Mouse (Mus musculus): ENCODE measurements around the gene Esd. TPM values are rescaled to one million over a fixed set of nuclear protein-coding genes. Genes with fewer than 3 reads are reported as not detected.

The Esd gene
- total RNA-seq, 2 experiments from 2014 or later: 79.2 to 96.8 TPM

- intact Hi-C loops (cut with DNase I): no loop called here
- no peak for DNase-seq (ENCODE audit: low spot score in 2 of 2)
Observed at GRCm38 (mm10) chr14:74788766-74789165, 56.7 kb downstream of the Esd start.

GRCm38 (mm10) chr14:74790535-74790934, 58.4 kb downstream of the Esd start:
- intact Hi-C loops (cut with DNase I): no loop called here

DNA sequence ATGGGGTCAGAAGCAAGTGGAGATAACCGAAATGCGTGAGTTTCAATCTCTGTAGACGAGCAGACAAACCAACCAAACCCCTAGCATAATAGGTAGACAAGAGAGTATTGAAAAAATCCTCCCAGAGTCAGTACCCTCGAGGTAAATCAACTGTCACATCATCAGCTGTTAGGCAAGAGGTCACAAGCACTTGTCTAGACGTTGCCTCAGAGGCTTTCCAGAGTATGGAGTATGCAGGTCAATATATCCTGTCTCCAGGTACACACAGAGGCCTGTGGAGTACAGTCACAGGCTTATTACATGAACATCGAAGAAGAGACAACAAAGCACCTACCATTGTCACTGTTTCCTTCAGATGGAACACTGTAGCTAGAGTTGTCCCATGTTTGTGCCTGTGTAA, 60.7 kb downstream of the Esd start:
- no peak for DNase-seq (ENCODE audit: low spot score in 2 of 2)
- intact Hi-C loops (cut with DNase I): no loop called here

More at GRCm38 (mm10) chr14:74790535-74790934, 58.4 kb downstream of the Esd start:
- no peak for DNase-seq (ENCODE audit: low spot score in 2 of 2)

DNA sequence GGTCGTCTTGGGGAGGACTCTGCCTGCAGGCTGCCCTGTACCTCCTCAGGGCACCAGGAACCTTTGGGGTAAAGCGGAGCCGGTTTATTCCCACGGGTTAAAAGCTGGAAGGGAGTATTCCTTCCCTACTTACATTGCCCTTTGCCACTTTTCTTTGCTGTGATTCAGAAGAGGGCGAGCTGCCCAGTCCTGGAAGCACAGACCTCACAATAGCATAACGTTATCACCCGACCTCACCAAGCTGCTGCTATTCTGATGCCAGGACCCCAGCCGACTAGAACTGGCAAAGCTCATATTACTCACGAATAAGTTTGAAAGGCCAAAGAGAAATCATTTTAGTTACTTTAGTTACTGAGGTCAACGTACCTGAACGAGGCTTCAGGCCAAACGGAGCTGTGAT, 62.8 kb downstream of the Esd start:
- intact Hi-C loops (cut with DNase I): no loop called here
- no peak for DNase-seq (ENCODE audit: low spot score in 2 of 2)

- no peak for DNase-seq (ENCODE audit: low spot score in 2 of 2)
- intact Hi-C loops (cut with DNase I): no loop called here
Observed at GRCm38 (mm10) chr14:74797386-74798062, 65.4 kb downstream of the Esd start.

DNA sequence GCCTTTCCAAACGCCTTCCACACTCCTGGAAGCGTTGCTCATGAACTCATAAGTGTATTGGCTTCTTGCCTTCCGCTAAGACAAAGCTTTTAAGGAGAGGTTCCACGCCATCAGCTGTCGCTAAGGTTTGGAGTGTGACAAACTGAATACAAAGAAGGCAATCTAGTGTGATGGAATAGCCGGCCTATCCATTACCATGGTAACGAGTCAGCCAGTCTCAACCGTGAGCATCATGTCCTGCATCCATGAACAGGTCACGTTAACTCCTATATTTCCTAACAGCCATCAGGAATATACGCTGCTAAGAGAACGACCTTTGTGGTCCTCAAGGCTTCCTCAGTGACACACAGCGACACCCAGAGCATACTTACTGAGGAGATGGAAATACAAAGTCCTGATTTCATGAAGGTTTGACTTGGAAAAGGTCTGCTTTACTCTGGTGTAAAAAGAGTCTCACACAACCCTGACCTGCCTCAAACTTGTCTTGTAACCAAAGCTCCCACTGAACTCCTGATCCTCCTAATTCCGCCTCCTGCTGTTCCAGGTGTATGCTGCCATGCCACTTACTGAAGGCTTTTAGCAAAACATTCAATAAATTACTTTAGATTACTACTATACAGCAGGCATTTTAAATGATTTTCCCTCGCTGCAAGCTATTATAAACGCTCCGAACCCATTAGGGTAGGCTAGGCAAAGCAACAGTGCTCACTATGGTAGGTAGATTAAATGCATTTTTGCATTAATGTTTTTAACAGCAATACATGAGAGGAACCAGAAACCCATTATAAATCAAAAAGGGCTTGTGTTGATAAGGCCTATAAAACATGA, 66.2 kb downstream of the Esd start:
- no peak for DNase-seq (ENCODE audit: low spot score in 2 of 2)
- intact Hi-C loops (cut with DNase I): no loop called here

Other genes with a start within 250 kb of the Esd start
- 10 to 100 TPM; 27.8 to 30.2 TPM for gene Htr2a, start 91.5 kb upstream of the Esd start, total RNA-seq (2021)
- 10 to 100 TPM; 13.5 to 21.5 TPM for gene Lrch1, start 215.6 kb downstream of the Esd start, total RNA-seq (2021)

Measured in left cerebral cortex, postnatal 36 days (tissue).